Mouse (Mus musculus) midbrain, embryonic 14.5 days (tissue): ENCODE data around the gene Pip5k1b. TPM values are rescaled to one million over a fixed set of nuclear protein-coding genes. Genes with fewer than 3 reads are reported as not detected.
A peak's percentile ranks its signal among the peaks of the same experiment; 100 is the strongest.

Experiments
- ATAC-seq: fragments of 200-750 bp; cut with Nextera tagmentation; 2 replicates; pipeline ENCODE4 v1.8.0; 2017; ENCODE audit warnings: moderate number of reproducible peaks, moderate library complexity; ENCODE audit not compliant: low FRiP score, low TSS enrichment
- DNase-seq: peaks from one replicate; pipeline ENCODE4 v3.0.0-alpha.2; 2015
- H3K27ac ChIP-seq: fragments of 300-500 bp; sonication (generic); replicated peaks from 2 replicates; pipeline ENCODE4 v1.5.1; 2014; ENCODE audit warnings: mild to moderate bottlenecking, low read depth, low read length, moderate library complexity
- H3K27me3 ChIP-seq: fragments of 300-500 bp; sonication (generic); 2 replicates; pipeline ENCODE4 v1.6.1; 2014; ENCODE audit warnings: low read length, control low read depth, mixed read lengths; ENCODE audit not compliant: control insufficient read depth, insufficient read depth
- H3K36me3 ChIP-seq: fragments of 300-500 bp; sonication (generic); 2 replicates; pipeline ENCODE4 v1.6.1; 2014; ENCODE audit warnings: low read length, control low read depth; ENCODE audit not compliant: control insufficient read depth, insufficient read depth
- H3K4me1 ChIP-seq: fragments of 300-500 bp; sonication (generic); 2 replicates; pipeline ENCODE4 v1.6.1; 2014; ENCODE audit warnings: mild to moderate bottlenecking, antibody characterized with exemption, low read length, control low read depth; ENCODE audit not compliant: control insufficient read depth, insufficient read depth
- H3K4me2 ChIP-seq: fragments of 300-500 bp; sonication (generic); 2 replicates; pipeline ENCODE4 v1.6.1; 2014; ENCODE audit warnings: mild to moderate bottlenecking, low read length, moderate library complexity
- H3K4me3 ChIP-seq: fragments of 300-500 bp; sonication (generic); replicated peaks from 2 replicates; pipeline ENCODE4 v1.5.1; 2014; ENCODE audit warnings: low read depth, low read length
- H3K9ac ChIP-seq: fragments of 300-500 bp; sonication (generic); replicated peaks from 2 replicates; pipeline ENCODE4 v1.6.1; 2014; ENCODE audit warnings: mild to moderate bottlenecking, low read length, moderate library complexity
- H3K9me3 ChIP-seq: fragments of 300-500 bp; sonication (generic); 2 replicates; pipeline ENCODE4 v1.6.1; 2016; ENCODE audit warnings: low read length, control low read depth, mixed read lengths; ENCODE audit not compliant: control insufficient read depth
- WGBS: fragments of 180-500 bp; shearing (Covaris S2); extraction: QIAGEN DNeasy Blood & Tissue Kit; methylation state at CpG from one replicate; pipeline ENCODE4 v1.1.7; 2014; 5-methylcytosine and 5-hydroxymethylcytosine counted together
- polyA plus RNA-seq: library from polyadenylated mRNA; unstranded; fragments of >200 nt; fragmentation: Nextera tagmentation; extraction: Ambion mirVana; gene quantifications from 2 replicates; pipeline ENCODE4 v1.2.1, GENCODE M21; 2014

Gene Pip5k1b
- polyA plus RNA-seq, 1 experiment from 2014 or later = 2.1 TPM

- ATAC-seq (peak; percentile 58; the same call in 1 of the 2 replicates), DNase-seq (peak; percentile 82)
- Histone ChIP-seq H3K27me3 (no peaks in the 10 kb centered on the region), H3K27ac (no peak overlapping the region), H3K4me1 (peaks cover 12% of the 10 kb centered on the region), H3K4me3 (no peak overlapping the region), H3K4me2 (no peak overlapping the region), H3K36me3 (no peaks in the 10 kb centered on the region), H3K9ac (no peak overlapping the region), H3K9me3 (no peaks in the 10 kb centered on the region)
- 34% methylated on average over 15 of the region's 15 CpGs for WGBS
Observed at GRCm38 (mm10) chr19:24317038-24317591, 238.6 kb downstream of the Pip5k1b start.

GRCm38 (mm10) chr19:24316060-24316725, 239.5 kb downstream of the Pip5k1b start:
- H3K9me3 ChIP-seq = no peaks in the 10 kb centered on the region
- H3K9ac ChIP-seq = no peak overlapping the region
- DNase-seq = no peak
- H3K4me3 ChIP-seq = no peak overlapping the region
- no peak overlapping the region for H3K27ac ChIP-seq
- H3K4me1 ChIP-seq = peaks cover 12% of the 10 kb centered on the region
- ATAC-seq = no peak
- H3K27me3 ChIP-seq = no peaks in the 10 kb centered on the region
- no peak overlapping the region for H3K4me2 ChIP-seq
- 43% methylated on average over 9 of the region's 9 CpGs for WGBS
- H3K36me3 ChIP-seq = no peaks in the 10 kb centered on the region

- Histone ChIP-seq H3K9me3 (no peaks in the 10 kb centered on the region), H3K36me3 (no peaks in the 10 kb centered on the region), H3K9ac (no peak overlapping the region), H3K4me3 (no peak overlapping the region), H3K4me1 (peaks cover 12% of the 10 kb centered on the region), H3K27ac (no peak overlapping the region), H3K27me3 (no peaks in the 10 kb centered on the region), H3K4me2 (no peak overlapping the region)
- no peak for DNase-seq
- WGBS = 91% methylated on average over 4 of the region's 4 CpGs
- ATAC-seq = no peak
Observed at GRCm38 (mm10) chr19:24315234-24315633, 240.4 kb downstream of the Pip5k1b start.

- Histone ChIP-seq H3K4me2 (no peak overlapping the region), H3K36me3 (no peaks in the 10 kb centered on the region), H3K27me3 (no peaks in the 10 kb centered on the region), H3K4me1 (peaks cover 12% of the 10 kb centered on the region), H3K9me3 (no peaks in the 10 kb centered on the region), H3K4me3 (no peak overlapping the region), H3K27ac (no peak overlapping the region), H3K9ac (no peak overlapping the region)
- DNase-seq (no peak), ATAC-seq (no peak)
- 96% methylated on average over 11 of the region's 11 CpGs for WGBS
Observed at GRCm38 (mm10) chr19:24314676-24315075, 241.0 kb downstream of the Pip5k1b start.

GRCm38 (mm10) chr19:24312556-24313342, 242.9 kb downstream of the Pip5k1b start:
- WGBS = 17% methylated on average over 12 of the region's 12 CpGs
- Histone ChIP-seq H3K9me3 (no peaks in the 10 kb centered on the region), H3K4me2 (0 out of 2 replicates have a peak overlapping the region, but pooled peaks have one; percentile 8), H3K27ac (no peak overlapping the region), H3K9ac (no peak overlapping the region), H3K27me3 (no peaks in the 10 kb centered on the region), H3K4me3 (no peak overlapping the region), H3K36me3 (no peaks in the 10 kb centered on the region), H3K4me1 (peaks cover 18% of the 10 kb centered on the region)
- peak; percentile 62; the same call in 1 of the 2 replicates for ATAC-seq
- DNase-seq = peak; percentile 74

GRCm38 (mm10) chr19:24312046-24312445, 243.6 kb downstream of the Pip5k1b start:
- H3K36me3 ChIP-seq = no peaks in the 10 kb centered on the region
- H3K9ac ChIP-seq = no peak overlapping the region
- H3K27ac ChIP-seq = no peak overlapping the region
- peaks cover 21% of the 10 kb centered on the region for H3K4me1 ChIP-seq
- no peak for DNase-seq
- no peak overlapping the region for H3K4me2 ChIP-seq
- H3K27me3 ChIP-seq = no peaks in the 10 kb centered on the region
- ATAC-seq = no peak
- no peaks in the 10 kb centered on the region for H3K9me3 ChIP-seq
- WGBS = 89% methylated on average over 5 of the region's 5 CpGs
- no peak overlapping the region for H3K4me3 ChIP-seq

GRCm38 (mm10) chr19:24308305-24308705, 247.4 kb downstream of the Pip5k1b start:
- 0 out of 2 replicates have a peak overlapping the region, but pooled peaks have one; percentile 10 for H3K9ac ChIP-seq
- 9% methylated on average over 5 of the region's 5 CpGs for WGBS
- no peak overlapping the region for H3K4me3 ChIP-seq
- ATAC-seq = no peak
- peak overlapping the region; percentile 37; the same call in 1 of the 2 replicates for H3K27ac ChIP-seq
- no peak overlapping the region for H3K4me2 ChIP-seq
- peak; percentile 46 for DNase-seq
- peaks cover 15% of the 10 kb centered on the region for H3K4me1 ChIP-seq
- no peaks in the 10 kb centered on the region for H3K36me3 ChIP-seq
- H3K9me3 ChIP-seq = no peaks in the 10 kb centered on the region
- no peaks in the 10 kb centered on the region for H3K27me3 ChIP-seq

GRCm38 (mm10) chr19:24307271-24308221, 248.1 kb downstream of the Pip5k1b start:
- DNase-seq (no peak), ATAC-seq (no peak)
- Histone ChIP-seq H3K9me3 (no peaks in the 10 kb centered on the region), H3K27ac (peak overlapping the region; percentile 37; the same call in 1 of the 2 replicates), H3K4me2 (no peak overlapping the region), H3K4me3 (no peak overlapping the region), H3K4me1 (peaks cover 9% of the 10 kb centered on the region), H3K36me3 (no peaks in the 10 kb centered on the region), H3K27me3 (no peaks in the 10 kb centered on the region), H3K9ac (0 out of 2 replicates have a peak overlapping the region, but pooled peaks have one; percentile 10)
- WGBS = 69% methylated on average over 13 of the region's 13 CpGs
